Mouse (Mus musculus) natural killer cell, adult 2 months (primary cell): ENCODE results near the gene Pard3.

Experiments used
- DNase-seq, 2 experiments: peaks; one replicate each; pipeline ENCODE4 v3.0.0; 2022; ENCODE audit warnings: low spot score in 2 of 2

The Pard3 gene

GRCm38 (mm10) chr8:127087434-127087833 is 23.7 kb downstream of the Pard3 start:
- DNase-seq, result no peak

GRCm38 (mm10) chr8:127088372-127088771 is 24.7 kb downstream of the Pard3 start:
- no peak for DNase-seq

- no peak for DNase-seq
Measured at GRCm38 (mm10) chr8:127089021-127089420, 25.3 kb downstream of the Pard3 start.

GRCm38 (mm10) chr8:127090435-127090834 is 26.7 kb downstream of the Pard3 start:
- DNase-seq, result no peak

DNA sequence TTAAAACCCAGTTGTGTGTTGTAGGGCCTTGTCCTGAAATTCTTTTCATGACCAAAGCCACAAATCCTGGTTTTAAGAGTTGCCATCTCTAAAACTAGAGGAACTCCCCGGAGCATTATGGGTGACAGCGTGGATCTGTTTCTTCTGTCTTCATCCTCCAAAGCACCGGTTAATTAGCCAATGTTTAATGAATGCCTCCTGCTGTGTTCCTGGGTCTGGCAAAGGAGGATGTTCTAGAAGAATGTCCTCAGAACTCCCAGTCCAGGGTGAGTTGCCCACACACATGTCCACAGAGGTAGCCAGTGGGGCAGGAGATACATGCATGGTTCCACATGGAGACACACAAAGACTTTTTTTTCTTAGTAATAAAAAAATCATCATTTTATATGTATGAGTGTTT is 28.2 kb downstream of the Pard3 start:
- no peak for DNase-seq

DNA sequence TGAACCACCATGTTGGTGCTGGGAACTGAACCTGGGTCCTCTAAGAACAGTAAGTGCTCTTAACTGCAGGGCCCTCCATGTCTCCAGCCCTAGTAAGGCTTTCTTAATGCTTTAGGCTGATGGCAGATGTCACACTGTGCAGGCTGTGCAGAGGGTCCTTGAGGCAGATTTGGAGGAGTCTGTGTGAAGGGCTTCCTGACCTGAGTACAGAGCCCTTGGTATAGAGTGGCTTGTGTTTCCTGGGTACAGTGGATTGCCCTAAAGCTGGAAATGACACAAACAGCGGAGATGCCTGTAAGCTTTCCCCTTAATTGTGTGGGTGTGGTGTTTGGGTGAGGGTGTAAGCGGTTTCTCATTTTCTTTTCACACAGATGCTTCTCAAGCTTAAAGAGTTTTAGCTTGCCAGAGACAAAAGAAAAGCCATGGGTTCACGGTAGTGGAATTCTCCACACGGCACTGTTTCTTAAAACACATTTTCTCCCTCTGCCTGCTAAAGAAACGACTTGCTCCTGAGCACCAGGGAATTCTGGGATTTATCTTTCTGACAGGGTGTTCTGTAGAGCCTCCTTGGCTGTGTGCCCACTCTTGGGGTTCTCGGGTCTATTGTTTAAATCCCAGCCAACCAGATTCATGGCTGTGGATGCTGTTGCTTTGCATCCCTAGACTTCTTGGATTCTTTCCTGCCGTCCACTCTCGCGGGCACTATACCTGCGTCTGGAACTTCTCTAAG is 28.9 kb downstream of the Pard3 start:
- DNase-seq, result no peak

DNA sequence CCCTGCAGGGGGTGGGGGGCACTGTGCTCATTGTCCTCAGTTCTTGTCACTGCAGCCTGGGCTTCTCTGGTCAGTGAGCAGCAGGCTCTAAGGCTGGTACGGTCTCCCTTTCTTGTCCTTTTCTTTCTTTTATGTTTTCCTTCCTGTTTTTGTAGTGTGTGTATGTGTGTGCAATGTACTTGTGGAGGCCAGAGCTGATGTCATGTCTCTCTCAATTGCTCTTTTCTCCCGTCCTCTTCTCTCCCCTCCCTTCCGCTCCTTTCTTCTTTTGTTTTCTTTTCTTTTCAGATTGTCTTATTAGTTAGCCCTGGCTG is 29.4 kb downstream of the Pard3 start:
- no peak for DNase-seq

DNA sequence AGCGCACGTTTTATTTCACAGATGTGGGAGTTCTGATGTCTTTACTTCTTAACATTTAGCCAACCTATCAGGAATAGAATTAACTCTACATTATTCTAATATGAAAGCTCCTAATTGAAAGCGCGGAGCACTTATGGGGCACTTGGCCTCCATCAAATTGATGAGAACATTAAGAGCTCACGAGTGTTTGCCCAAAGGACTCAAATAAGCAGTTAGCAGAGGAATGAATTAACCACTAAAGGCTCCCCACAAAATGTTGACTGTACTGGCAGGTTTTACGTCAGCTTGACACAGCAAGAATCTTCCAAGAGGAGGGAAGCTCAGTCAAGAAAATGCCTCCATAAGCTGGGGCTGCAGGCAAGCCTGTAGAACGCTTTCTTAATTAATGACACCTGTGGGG is 32.1 kb downstream of the Pard3 start:
- DNase-seq, result no peak

DNA sequence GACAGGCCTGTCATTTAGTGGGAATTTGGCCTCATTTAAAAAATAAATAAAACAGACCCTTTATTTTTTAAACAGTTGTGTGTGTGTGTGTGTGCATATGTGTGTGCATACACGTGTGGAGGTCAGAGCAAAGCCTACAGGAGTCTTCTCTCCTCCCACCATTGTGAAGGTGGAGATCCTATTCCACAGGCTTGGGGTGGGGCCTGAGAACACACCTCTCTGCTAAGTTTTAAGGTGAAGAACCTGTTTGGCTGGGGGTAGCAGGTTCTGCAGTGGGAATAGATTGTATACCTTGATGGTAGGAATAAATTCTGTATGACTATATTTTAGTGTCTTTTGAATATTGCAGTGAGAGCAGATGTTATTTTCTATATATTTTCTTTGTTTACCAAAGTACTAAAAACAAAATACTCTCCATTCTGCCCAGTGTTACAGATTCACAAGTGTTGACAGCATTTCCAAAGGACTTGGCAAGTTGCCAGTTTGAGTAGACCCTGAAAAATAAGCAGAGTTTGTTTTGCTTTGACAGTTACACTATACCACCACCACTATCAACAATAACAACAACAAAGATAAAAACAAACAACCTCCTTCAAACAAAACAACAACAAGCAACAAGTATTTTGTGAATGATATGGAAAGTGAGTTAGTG is 35.9 kb downstream of the Pard3 start:
- DNase-seq, result no peak

DNA sequence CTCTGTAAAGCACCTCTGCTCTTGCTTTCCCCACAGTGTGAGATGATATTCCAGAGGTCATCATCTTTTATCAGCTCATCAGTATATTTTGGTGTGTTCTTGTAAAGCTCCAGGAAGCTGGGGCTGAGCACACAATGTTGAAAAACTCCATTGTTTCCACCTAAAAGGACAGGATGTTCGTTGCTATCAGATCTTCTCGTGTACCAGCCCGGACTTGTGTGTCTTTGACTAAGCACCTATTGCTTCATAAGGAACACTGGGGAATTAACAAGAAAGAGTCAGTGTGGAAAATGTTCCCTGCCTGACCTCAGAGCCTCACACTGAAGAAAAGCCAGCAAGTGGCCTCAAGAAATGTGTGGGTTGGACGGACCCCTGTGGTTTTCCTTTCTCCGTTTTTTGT is 39.6 kb downstream of the Pard3 start:
- DNase-seq, result no peak

- no peak for DNase-seq
Measured at GRCm38 (mm10) chr8:127104616-127105015, 40.9 kb downstream of the Pard3 start.

GRCm38 (mm10) chr8:127107928-127108327 is 44.2 kb downstream of the Pard3 start:
- no peak for DNase-seq

DNA sequence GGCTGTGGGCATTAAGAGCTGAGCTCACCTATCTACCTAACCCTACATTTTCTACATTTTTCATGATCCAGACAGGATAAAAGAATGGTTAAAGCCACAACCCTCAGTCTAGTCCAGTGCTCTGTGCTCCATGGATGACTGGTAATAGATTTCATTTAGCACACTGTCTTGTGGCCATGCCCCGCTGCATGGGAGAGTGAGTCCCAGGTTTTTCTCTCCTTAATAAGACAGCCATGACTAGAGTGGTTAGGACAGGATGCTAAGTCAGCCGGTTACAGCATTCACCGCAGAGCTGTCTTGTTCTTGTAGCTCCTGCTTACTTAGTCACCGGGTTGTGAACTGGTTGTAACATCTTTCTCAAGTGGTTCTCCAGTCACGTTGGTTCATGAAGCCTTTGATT is 49.5 kb downstream of the Pard3 start:
- no peak for DNase-seq

- DNase-seq, result no peak
Measured at GRCm38 (mm10) chr8:127115837-127116236, 52.1 kb downstream of the Pard3 start.

- DNase-seq, result no peak
Measured at GRCm38 (mm10) chr8:127118373-127118861, 54.7 kb downstream of the Pard3 start.

DNA sequence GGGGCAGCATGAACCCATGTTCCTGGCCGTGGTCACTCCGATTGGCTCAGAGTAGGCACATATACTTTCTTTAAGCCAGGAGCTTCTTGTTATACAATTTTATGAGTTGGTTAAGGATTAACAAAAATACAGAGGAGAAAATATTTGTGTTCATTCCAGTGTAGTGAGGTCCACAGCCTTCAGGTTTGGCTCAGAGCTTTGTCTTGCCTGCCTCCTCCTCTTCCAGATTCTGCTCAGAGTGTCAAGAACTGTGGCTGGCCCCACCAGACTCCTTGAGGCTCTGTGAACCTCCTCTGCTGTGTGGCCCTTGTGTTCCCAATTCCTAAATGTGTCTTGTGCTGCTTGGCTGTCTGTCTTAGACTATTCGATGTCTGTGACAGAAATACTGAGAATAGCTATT is 59.7 kb downstream of the Pard3 start:
- DNase-seq, result no peak

DNA sequence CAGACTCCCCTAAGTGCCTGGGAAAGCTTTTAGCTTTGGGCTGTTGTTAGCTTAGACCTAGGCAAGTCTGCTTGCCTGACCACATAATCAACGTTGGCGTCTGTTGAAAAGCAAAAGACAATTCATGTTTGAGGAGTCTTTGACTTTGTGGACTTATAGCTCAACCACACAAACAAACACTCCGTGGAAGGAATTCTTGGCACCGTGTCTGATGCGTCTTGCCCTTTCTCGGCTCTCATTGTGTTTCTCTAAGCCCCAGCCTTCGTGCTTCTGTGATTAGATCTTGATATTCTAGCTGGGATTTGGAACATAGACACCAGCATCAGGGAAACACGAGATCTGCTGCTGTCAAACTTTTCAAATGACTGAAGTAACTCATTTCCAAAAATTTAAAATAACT is 61.1 kb downstream of the Pard3 start:
- no peak for DNase-seq

DNA sequence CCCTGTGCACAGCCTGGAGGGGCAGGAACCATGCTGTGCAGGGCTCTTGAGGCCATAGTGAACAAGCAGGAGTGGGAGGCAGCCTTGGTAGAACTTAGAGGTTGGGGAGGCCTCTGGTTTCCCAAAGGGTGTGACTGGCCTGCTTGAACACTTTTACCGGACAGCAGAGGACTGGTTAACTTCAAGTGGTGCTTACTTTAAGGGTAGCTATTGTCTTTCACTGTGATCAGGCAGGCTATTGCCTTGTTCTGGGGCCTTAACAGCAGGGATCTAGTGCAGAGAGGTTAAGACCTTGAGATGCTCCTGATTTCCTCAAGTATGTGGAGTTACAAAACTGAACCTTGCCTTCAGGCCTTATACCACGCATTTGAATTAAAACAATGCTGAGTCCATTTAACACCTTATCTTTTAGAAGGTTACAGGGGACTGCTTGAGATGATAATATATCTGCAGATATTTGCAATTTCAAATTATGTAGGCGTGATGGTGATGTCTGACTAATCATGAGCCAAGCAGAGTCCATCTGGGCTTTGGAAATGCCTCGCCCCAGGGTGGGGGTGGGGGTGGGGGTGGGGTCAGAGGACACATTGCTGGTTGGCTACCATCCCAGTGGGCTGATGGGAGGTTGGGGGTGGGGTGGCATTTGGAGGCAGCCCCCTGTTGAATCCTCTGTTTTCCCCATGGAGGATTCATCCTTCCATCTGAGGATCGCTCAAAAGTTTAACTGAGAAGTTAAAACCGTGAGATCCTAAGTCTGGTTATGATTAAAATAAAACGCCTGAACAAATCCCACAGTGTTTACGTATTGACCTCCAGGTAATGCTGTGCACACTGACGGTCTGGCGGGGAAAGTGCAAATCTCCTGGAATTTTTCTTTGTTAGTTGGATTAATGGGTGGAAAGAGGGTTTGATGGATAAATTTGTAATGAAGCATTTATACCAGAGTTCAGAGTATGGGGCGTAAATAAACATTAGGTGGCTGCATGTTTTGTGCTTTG is 62.3 kb downstream of the Pard3 start:
- DNase-seq, result no peak

GRCm38 (mm10) chr8:127128781-127129396 is 65.2 kb downstream of the Pard3 start:
- DNase-seq, result no peak

GRCm38 (mm10) chr8:127134327-127134726 is 70.6 kb downstream of the Pard3 start:
- DNase-seq, result no peak

DNA sequence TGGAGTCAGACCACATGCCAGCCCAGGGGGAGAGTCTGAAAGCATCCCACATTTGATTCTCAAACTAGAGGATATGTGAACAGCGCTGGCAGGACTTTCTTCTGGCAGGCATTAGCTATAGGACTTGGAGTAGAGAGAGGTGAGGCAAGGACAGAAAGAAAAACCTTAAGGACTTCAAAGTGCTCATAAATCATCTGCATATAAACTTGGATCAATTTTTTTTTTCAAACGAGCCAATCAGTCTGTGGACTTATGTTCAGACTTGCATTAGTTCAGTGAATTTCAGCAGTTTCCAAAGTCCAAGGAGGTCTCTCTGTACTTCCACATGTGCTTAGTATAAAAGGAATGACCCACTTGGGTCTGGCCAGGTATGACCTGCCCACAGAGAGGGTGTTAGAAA is 72.5 kb downstream of the Pard3 start:
- DNase-seq, result no peak

DNA sequence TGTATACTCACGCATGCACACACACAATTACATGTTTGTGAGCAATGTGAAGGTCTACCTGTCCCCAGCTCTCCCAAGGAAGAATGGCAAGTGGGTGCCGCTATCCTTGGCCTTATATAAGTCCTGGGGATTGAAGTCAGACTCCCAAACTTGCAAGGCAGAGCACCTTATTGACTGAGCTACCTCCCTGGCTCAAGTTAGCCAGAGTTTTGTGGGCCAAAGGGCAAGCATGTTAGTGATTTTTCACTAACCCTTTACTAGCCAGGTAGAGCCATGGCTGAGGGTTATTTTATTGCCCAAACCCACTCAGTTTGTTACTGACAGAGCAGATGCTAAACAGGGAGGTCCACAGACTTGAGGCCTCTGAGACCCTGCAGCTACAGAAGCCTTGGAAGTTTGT is 73.1 kb downstream of the Pard3 start:
- DNase-seq, result no peak
